Mouse (Mus musculus) forebrain, embryonic 13.5 days (tissue): ENCODE measurements around the gene Lhx1. TPM values are rescaled to one million over a fixed set of nuclear protein-coding genes. Genes with fewer than 3 reads are reported as not detected.
A peak's percentile ranks its signal among the peaks of the same experiment; 100 is the strongest.

Experiments
- ATAC-seq: fragments of 200-750 bp; cut with Nextera tagmentation; 2 replicates; pipeline ENCODE4 v1.8.0; 2017
- H3K27ac ChIP-seq: fragments of 300-500 bp; sonication (generic); 2 replicates; pipeline ENCODE4 v1.5.1; 2015; ENCODE audit warnings: inconsistent platforms, mild to moderate bottlenecking, moderate library complexity
- H3K27me3 ChIP-seq: fragments of 300-500 bp; sonication (generic); 2 replicates; pipeline ENCODE4 v1.6.1; 2015; ENCODE audit warnings: mild to moderate bottlenecking, inconsistent platforms
- H3K36me3 ChIP-seq: fragments of 300-500 bp; sonication (generic); 2 replicates; pipeline ENCODE4 v1.6.1; 2015; ENCODE audit warnings: mild to moderate bottlenecking, inconsistent platforms; ENCODE audit not compliant: poor library complexity, severe bottlenecking
- H3K4me1 ChIP-seq: fragments of 300-500 bp; sonication (generic); 2 replicates; pipeline ENCODE4 v1.6.1; 2015; ENCODE audit warnings: inconsistent platforms
- H3K4me2 ChIP-seq: fragments of 300-500 bp; sonication (generic); 2 replicates; pipeline ENCODE4 v1.6.1; 2015; ENCODE audit warnings: inconsistent platforms, mild to moderate bottlenecking, moderate library complexity
- H3K4me3 ChIP-seq: fragments of 300-500 bp; sonication (generic); 2 replicates; pipeline ENCODE4 v1.5.1; 2015; ENCODE audit warnings: mild to moderate bottlenecking, inconsistent platforms
- H3K9ac ChIP-seq: fragments of 300-500 bp; sonication (generic); 2 replicates; pipeline ENCODE4 v1.6.1; 2015; ENCODE audit warnings: mild to moderate bottlenecking, inconsistent platforms
- H3K9me3 ChIP-seq: fragments of 300-500 bp; sonication (generic); replicated peaks from 2 replicates; pipeline ENCODE4 v1.6.1; 2016; ENCODE audit warnings: inconsistent platforms
- WGBS: fragments of 180-500 bp; shearing (Covaris S2); methylation state at CpG from one replicate; pipeline ENCODE4 v1.1.7; 2015; 5-methylcytosine and 5-hydroxymethylcytosine counted together
- polyA plus RNA-seq: library from polyadenylated mRNA; unstranded; fragments of >200 nt; fragmentation: Nextera tagmentation; extraction: Ambion mirVana; gene quantifications from 2 replicates; pipeline ENCODE4 v1.2.1, GENCODE M21; 2015

The Lhx1 gene
- polyA plus RNA-seq, 1 experiment from 2014 or later = 7.6 TPM

DNA sequence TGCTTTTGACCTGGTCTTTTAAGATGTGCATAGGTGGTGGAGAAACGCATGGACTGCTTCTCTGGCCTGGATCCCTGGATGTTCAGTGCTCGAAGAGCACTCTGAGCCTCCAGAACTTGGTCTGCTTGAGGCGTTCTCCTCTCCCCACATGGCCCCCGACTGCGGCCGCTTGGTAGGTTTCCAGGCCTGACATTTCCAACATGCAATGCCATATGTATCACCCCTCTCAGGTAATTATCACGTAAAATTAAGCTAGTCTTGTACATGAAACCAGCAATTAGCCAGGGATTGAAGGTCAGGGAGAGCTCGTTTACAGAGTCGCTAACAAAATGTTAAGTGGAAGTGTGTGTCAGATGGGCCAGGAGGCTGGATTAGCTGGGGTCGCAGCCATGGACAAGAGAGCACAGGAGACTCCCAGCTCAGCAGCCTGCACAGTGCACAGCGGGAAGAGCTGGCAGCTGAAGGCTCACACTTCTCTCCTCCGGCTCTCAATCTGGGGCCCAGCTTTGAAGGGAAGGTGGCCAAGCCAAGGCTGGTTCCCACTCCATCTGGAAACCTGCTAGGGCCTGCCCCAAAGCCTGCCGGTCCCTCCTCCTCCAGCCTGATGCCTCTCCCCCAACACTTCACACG lies 28.6 kb upstream of the Lhx1 start:
- peaks cover 76% of the 10 kb centered on the region for H3K27me3 ChIP-seq
- no peak overlapping the region for H3K4me2 ChIP-seq
- H3K36me3 ChIP-seq = no peaks in the 10 kb centered on the region
- 0 out of 2 replicates have a peak, but pooled peaks cover 7% of the 10 kb centered on the region for H3K9me3 ChIP-seq
- H3K9ac ChIP-seq = no peak overlapping the region
- peaks cover 9% of the 10 kb centered on the region for H3K4me1 ChIP-seq
- no peak overlapping the region for H3K4me3 ChIP-seq
- ATAC-seq = peak; percentile 68; the same call in 1 of the 2 replicates
- no peak overlapping the region for H3K27ac ChIP-seq
- 73% methylated on average over 14 of the region's 14 CpGs for WGBS

DNA sequence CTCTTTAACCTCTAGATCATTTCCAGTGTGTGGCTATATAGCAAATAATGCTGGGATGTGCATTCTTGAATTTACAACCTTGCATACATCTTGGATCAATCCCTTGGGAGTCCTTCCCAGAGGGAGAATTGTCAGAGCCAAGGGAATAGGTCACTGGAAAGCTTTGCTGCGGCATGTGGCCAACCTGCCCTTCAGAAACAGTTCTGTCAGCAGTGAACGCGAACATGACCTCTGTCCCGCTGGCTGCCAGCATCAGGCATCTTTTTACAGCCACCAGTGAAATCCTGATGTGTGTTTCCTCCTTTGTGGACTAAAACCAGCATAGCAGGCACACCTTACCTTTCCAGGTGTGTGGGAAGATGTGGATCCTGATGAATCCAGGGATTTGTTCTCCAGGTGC lies 26.0 kb upstream of the Lhx1 start:
- H3K9ac ChIP-seq = no peak overlapping the region
- no peaks in the 10 kb centered on the region for H3K36me3 ChIP-seq
- peaks cover 21% of the 10 kb centered on the region for H3K4me1 ChIP-seq
- 0 out of 2 replicates have a peak, but pooled peaks cover 7% of the 10 kb centered on the region for H3K9me3 ChIP-seq
- no peak overlapping the region for H3K27ac ChIP-seq
- H3K4me2 ChIP-seq = no peak overlapping the region
- WGBS = 88% methylated on average over 4 of the region's 4 CpGs
- H3K27me3 ChIP-seq = peaks cover 89% of the 10 kb centered on the region
- no peak overlapping the region for H3K4me3 ChIP-seq
- no peak for ATAC-seq

DNA sequence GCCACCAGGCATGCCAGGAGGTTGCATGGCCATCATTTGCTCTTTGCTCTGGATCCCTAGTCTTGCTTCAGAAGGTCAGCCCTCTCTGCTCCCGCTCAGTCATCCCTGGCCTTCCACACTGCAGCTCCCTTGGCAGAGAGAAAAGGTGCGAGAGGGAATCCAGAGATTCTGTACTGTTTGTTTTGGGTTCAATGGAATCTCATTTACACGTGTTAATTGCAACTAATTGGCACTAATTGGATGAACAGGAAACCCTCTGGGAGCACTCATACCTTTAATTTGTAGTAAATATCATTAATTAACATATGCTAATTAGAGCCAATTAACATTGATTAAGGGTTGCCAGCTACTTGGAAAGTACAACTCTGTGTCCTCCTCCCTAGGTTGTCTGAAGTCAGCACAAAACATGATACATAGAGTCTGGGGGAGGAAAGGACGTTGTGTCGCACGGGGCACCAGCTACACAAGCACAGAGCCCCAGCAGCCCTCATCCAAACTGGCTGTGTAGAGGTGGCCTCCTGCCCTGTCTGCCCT lies 24.0 kb upstream of the Lhx1 start:
- Histone ChIP-seq H3K4me2 (no peak overlapping the region), H3K9ac (no peak overlapping the region), H3K9me3 (0 out of 2 replicates have a peak, but pooled peaks cover 7% of the 10 kb centered on the region), H3K4me1 (peaks cover 21% of the 10 kb centered on the region), H3K4me3 (no peak overlapping the region), H3K27ac (no peak overlapping the region), H3K36me3 (no peaks in the 10 kb centered on the region), H3K27me3 (peaks cover 91% of the 10 kb centered on the region)
- ATAC-seq = 0 out of 2 replicates have a peak, but pooled peaks have one; percentile 53
- WGBS = 29% methylated on average over 6 of the region's 6 CpGs

DNA sequence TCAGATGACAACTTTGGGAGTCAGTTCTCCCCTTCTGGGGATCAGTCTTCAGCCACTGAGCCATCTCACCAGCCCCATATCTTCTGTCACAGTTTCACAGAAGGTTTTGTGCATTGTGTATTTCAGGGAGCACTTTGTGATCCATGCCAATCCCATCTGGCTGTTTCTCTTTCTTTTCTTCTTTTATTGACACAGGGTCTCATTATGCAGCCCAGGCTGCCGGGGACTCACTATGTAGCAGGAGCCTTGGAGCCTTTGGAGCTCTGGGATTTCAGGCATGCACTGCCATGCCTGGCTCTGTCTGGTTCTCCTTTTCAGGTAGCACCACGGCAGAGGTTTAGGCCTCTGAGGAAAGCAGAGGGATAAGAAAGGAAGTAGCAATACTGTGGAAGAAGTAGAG lies 23.0 kb upstream of the Lhx1 start:
- peak; percentile 41; the same call in 1 of the 2 replicates for ATAC-seq

DNA sequence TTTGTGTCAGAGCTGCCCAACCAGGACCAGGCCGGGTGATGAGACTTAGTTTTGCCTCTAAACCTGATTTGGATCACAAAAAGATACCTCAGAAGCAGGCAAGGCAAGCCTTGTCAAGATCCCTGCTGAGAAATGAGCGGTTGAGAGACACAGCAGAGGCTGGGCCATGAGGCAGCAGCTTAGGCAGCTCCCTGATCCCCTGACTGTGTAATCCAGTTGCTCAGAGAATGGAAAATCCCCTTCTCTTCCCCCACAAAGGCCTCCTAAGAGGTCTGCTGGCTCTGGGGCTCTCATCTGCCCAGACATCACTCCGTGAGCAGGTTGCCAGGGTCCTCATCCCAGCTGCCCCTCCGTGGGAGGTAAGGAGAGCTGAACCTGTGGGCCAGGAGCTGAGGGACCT lies 14.6 kb upstream of the Lhx1 start:
- no peak overlapping the region for H3K4me3 ChIP-seq
- no peaks in the 10 kb centered on the region for H3K9me3 ChIP-seq
- ATAC-seq = no peak
- no peak overlapping the region for H3K4me2 ChIP-seq
- H3K36me3 ChIP-seq = no peaks in the 10 kb centered on the region
- H3K4me1 ChIP-seq = no peaks in the 10 kb centered on the region
- WGBS = 8% methylated on average over 4 of the region's 4 CpGs
- H3K27me3 ChIP-seq = peaks cover 95% of the 10 kb centered on the region
- H3K9ac ChIP-seq = no peak overlapping the region
- no peak overlapping the region for H3K27ac ChIP-seq

More for the DNA sequence above, 23.0 kb upstream of the Lhx1 start:
- 10% methylated on average over 2 of the region's 2 CpGs for WGBS
- H3K4me1 ChIP-seq = peaks cover 17% of the 10 kb centered on the region
- H3K27ac ChIP-seq = no peak overlapping the region
- no peak overlapping the region for H3K9ac ChIP-seq
- H3K4me3 ChIP-seq = no peak overlapping the region
- peaks cover 90% of the 10 kb centered on the region for H3K27me3 ChIP-seq
- no peaks in the 10 kb centered on the region for H3K36me3 ChIP-seq
- no peak overlapping the region for H3K4me2 ChIP-seq
- H3K9me3 ChIP-seq = 0 out of 2 replicates have a peak, but pooled peaks cover 4% of the 10 kb centered on the region

DNA sequence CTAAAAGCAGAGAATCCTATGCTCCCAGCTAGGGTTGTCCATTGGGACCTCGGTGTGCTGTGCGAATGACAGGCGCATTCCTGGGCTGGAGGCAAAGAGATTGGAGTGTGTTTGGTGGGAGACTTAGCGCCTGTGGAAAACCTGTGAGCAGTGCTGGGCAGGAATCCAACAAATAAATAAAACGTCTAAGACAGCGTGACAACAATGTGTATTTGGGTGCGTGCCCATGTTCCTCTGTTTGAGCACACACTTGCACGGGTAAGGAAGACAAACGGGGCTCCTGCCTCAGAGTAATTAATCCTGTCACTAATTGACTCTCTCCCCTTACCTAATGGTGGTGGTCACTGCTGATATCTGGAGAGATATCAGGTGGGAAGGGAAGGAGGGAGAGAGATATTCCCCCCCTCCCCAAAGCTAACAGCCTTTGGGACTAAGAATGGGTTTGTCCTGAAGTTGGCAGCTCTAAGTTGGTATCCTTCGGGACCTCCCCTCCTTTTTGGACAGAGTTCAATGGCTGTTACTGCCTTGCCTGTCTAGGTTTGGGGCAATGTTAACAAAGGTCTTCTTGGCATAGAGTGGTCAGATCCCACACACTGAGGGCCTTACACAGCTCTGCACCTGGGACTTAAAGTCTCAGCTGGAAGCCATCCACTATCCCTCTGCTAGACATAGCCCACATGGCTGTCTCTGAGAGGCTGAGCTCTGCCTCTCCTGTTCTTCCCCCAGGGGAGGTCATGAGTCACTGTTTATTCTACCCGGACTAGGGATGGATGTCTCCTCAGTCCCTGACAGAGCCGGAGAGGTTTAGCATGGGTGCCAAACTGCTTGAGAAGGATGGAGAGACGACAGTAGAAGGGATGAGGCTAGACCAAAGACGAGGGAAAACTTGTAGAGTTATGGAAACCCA lies 4.7 kb upstream of the Lhx1 start:
- Histone ChIP-seq H3K4me3 (0 out of 2 replicates have a peak overlapping the region, but pooled peaks have one; percentile 12), H3K4me2 (no peak overlapping the region), H3K27ac (no peak overlapping the region), H3K4me1 (peaks cover 33% of the 10 kb centered on the region), H3K9me3 (no peaks in the 10 kb centered on the region), H3K9ac (no peak overlapping the region), H3K36me3 (no peaks in the 10 kb centered on the region), H3K27me3 (peaks cover 100% of the 10 kb centered on the region)
- peak; percentile 34; the same call in 1 of the 2 replicates for ATAC-seq
- WGBS = 7% methylated on average over 14 of the region's 14 CpGs

DNA sequence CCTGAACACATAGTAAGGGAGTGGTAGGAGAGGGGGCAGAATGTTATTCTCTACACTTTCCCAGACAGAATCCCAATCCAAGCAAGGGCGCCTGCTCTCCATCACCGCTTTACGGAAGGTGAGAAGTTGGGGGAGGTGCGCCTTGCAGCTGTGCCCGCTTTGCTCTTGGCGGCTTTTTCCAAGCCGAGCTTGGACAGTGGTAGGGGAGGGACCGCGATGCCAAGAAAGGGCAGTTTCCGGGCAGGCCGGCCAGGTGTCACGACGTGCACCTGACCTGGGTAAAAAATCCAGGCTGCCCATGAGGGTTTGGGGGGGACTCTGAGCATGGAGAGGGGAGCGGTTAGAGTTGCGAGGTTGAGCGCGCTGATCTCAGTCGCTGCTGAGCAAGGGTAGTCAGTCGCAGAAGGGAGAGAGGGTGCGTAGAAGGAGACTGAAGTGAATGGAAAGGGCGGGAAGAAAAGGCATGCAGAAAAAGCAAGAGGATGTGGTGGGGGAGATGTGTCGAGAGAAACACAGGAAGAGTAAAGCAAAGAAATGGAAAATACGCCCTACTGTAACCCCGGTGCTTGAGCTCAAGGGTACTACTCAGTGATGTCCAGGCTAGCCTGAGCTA lies 3.9 kb upstream of the Lhx1 start:
- Histone ChIP-seq H3K4me1 (peaks cover 41% of the 10 kb centered on the region), H3K27me3 (peaks cover 100% of the 10 kb centered on the region), H3K9me3 (no peaks in the 10 kb centered on the region), H3K27ac (no peak overlapping the region), H3K4me3 (0 out of 2 replicates have a peak overlapping the region, but pooled peaks have one; percentile 12), H3K36me3 (no peaks in the 10 kb centered on the region), H3K4me2 (peak overlapping the region; percentile 39), H3K9ac (peak overlapping the region; percentile 40; the same call in 1 of the 2 replicates)
- WGBS = 1% methylated on average over 24 of the region's 24 CpGs
- ATAC-seq = peak; percentile 6; the same call in 1 of the 2 replicates

DNA sequence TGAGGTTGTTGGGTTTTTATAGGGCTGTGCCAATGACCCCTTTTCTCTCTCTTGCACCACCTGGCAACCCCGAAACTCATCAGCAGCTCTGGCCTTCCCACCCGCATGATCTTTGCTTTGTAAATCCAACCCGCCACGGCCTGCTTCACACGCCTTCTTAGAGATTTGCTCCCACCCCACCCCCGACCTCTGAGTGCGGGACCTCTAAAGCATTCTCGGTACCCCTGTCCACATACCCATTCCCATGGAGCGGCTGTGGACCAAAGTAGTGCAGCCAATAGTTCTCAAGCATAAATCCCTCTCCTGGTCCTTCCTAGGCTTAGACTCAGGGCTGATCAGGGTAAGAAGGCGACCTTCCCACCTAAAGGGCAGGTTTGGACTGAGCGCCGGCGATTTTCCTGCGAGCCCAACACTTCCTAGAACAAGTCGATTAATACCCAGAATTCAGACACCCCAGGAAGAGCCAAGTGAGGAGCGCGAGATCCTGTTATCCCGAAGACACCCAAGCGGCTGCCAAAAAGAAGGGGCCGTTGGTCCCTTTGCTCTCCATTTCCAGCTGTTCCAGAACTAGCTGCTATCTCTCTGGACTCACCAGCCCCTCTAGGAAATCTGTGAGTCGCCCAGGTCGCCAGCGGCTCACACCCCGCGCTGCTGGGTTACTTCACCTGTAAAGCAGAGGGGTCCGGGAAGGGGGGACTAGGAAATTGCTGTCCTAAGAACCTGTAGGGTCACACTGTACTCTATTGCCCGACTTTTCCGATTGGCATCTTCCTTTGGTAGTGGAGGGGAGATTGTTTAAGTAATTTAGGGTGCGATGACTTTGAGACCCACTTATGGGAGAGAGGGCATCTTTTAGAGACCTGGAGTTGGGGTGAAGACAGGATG lies 1.9 kb upstream of the Lhx1 start:
- peak overlapping the region; percentile 70; the same call in 1 of the 2 replicates for H3K4me2 ChIP-seq
- peaks cover 100% of the 10 kb centered on the region for H3K27me3 ChIP-seq
- peak overlapping the region; percentile 46 for H3K4me3 ChIP-seq
- 1% methylated on average over 29 of the region's 29 CpGs for WGBS
- no peaks in the 10 kb centered on the region for H3K36me3 ChIP-seq
- H3K9me3 ChIP-seq = no peaks in the 10 kb centered on the region
- H3K27ac ChIP-seq = no peak overlapping the region
- peaks cover 51% of the 10 kb centered on the region for H3K4me1 ChIP-seq
- ATAC-seq = no peak
- no peak overlapping the region for H3K9ac ChIP-seq

DNA sequence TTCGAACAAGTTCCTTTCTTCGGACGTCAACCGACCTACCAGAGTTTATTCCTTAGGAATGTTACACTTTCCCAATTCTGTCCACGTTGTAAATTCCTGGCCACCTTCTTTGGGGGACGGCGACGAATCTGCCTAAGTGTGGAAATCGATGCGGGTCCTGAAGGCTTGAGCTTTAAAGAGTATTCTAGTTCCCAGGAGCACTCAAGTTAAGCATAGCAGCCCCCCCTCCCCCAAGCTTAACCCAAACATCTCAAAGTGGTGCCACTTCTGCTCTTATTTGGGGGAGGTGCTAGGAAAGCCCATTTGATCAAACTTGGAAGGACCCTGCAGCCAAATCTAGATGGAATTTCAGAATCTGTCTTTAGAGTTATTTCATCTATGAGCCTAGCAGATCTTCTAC lies 1.1 kb upstream of the Lhx1 start:
- ATAC-seq = no peak
- under 1% methylated on average over 10 of the region's 10 CpGs for WGBS
- Histone ChIP-seq H3K4me1 (peaks cover 51% of the 10 kb centered on the region), H3K36me3 (no peaks in the 10 kb centered on the region), H3K27me3 (peaks cover 100% of the 10 kb centered on the region), H3K27ac (no peak overlapping the region), H3K4me3 (peak overlapping the region; percentile 46), H3K9me3 (no peaks in the 10 kb centered on the region), H3K9ac (no peak overlapping the region), H3K4me2 (peak overlapping the region; percentile 70)

DNA sequence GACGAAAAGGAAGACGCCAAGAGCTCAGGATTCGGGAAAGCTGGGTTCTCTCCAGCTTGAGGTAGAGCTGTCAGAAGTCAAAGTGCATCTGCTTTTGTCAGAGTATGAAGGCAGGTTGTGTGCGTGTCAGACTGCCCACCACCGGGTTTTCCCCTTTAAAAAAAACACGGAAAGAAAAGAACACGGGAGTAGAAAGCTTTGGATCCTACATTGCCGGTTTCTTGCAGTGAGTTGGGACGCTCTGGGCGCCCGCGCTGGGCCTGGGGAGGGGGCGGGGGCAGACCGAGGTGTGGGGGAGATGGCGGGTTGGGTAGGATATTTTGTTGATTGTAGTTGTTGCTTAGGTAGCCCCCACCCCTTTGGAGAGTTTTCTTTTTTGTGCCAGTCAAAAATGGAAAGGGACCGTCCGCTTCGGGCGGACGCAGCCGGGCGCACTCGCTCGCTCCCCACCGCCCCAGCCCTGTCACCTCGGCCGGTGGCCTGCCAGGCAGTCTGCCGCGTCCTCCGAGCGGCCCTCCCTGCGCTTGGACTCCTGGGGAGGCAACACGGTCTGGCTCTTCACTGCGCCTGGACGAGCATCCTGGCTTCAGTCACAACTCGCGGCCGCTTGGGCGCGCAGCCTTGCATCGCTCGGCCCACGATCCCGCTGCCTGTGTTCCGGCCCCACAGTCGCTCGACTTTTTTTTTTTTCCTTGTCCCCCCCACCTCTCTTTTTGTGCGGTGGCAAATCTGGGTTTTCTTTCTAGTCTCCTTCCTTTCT lies 644 bp downstream of the Lhx1 start:
- Histone ChIP-seq H3K4me3 (peak overlapping the region; percentile 46), H3K4me1 (peaks cover 48% of the 10 kb centered on the region), H3K9ac (peak overlapping the region; percentile 55), H3K27ac (no peak overlapping the region; the same call in 1 of the 2 replicates), H3K4me2 (peak overlapping the region; percentile 70), H3K27me3 (peaks cover 100% of the 10 kb centered on the region), H3K9me3 (no peaks in the 10 kb centered on the region), H3K36me3 (no peaks in the 10 kb centered on the region)
- WGBS = under 1% methylated on average over 48 of the region's 48 CpGs
- ATAC-seq = no peak
